Mouse (Mus musculus) liver, embryonic 14.5 days (tissue): ENCODE results near the gene Pik3cd. TPM values are rescaled to one million over a fixed set of nuclear protein-coding genes. Genes with fewer than 3 reads are reported as not detected.

ENCODE experiments used
- ATAC-seq: fragments of 200-750 bp; cut with Nextera tagmentation; 2 replicates; pipeline ENCODE4 v1.8.0; 2017; ENCODE audit warnings: moderate number of reproducible peaks, mild to moderate bottlenecking, moderate library complexity; ENCODE audit not compliant: insufficient read depth
- DNase-seq, 3 experiments: peaks; one replicate each; pipeline ENCODE4 v3.0.0-alpha.2; 2012 to 2013; ENCODE audit warnings: low read depth in 3 of 3, low spot score in 3 of 3
- H3K27ac ChIP-seq: fragments of 300-500 bp; sonication (generic); 2 replicates; pipeline ENCODE4 v1.5.1; 2014; ENCODE audit warnings: moderate library complexity, mild to moderate bottlenecking, control low read depth, inconsistent platforms
- H3K27me3 ChIP-seq: fragments of 300-500 bp; sonication (generic); 2 replicates; pipeline ENCODE4 v1.6.1; 2014; ENCODE audit warnings: mild to moderate bottlenecking, low read length, moderate library complexity; ENCODE audit not compliant: control insufficient read depth, insufficient read depth
- H3K36me3 ChIP-seq: fragments of 300-500 bp; sonication (generic); replicated peaks from 2 replicates; pipeline ENCODE4 v1.6.1; 2014; ENCODE audit warnings: low read depth; ENCODE audit not compliant: control insufficient read depth, insufficient read depth
- H3K4me1 ChIP-seq, 2 experiments: fragments of 200-500 bp in 1 of 2; fragments of 300-500 bp in 1 of 2; sonication (generic) in 1 of 2; replicated peaks; 2 replicates each; pipeline ENCODE4 v1.6.1; 2012 to 2014; ENCODE audit warnings: antibody characterized with exemption in 1 of 2, inconsistent platforms in 1 of 2, low read length in 1 of 2; ENCODE audit not compliant: control insufficient read depth in 2 of 2, insufficient read depth in 2 of 2
- H3K4me2 ChIP-seq: fragments of 300-500 bp; sonication (generic); 2 replicates; pipeline ENCODE4 v1.6.1; 2014; ENCODE audit warnings: low read depth, mild to moderate bottlenecking, control low read depth, moderate library complexity
- H3K4me3 ChIP-seq, 2 experiments: fragments of 200-500 bp in 1 of 2; fragments of 300-500 bp in 1 of 2; sonication (generic) in 1 of 2; 2 replicates each; pipeline ENCODE4 v1.5.1; 2012 to 2014; ENCODE audit warnings: low read depth in 2 of 2, low read length in 2 of 2, mild to moderate bottlenecking in 2 of 2, control low read depth in 1 of 2, inconsistent platforms in 1 of 2, moderate library complexity in 1 of 2; ENCODE audit not compliant: insufficient read depth in 1 of 2
- H3K9ac ChIP-seq: fragments of 300-500 bp; sonication (generic); replicated peaks from 2 replicates; pipeline ENCODE4 v1.6.1; 2014; ENCODE audit warnings: mild to moderate bottlenecking, control low read depth, moderate library complexity
- H3K9me3 ChIP-seq: fragments of 300-500 bp; sonication (generic); 2 replicates; pipeline ENCODE4 v1.6.1; 2016; ENCODE audit warnings: low read length, mixed read lengths; ENCODE audit not compliant: control insufficient read depth
- CTCF ChIP-seq: IDR thresholded peaks from 2 replicates; pipeline ENCODE4 v1.5.1; 2016; ENCODE audit warnings: antibody characterized with exemption, low read depth, control low read depth
- EP300 ChIP-seq: IDR thresholded peaks from 2 replicates; pipeline ENCODE4 v1.6.1; 2016; ENCODE audit warnings: antibody characterized with exemption, low read depth
- WGBS: fragments of 180-500 bp; shearing (Covaris S2); extraction: QIAGEN DNeasy Blood & Tissue Kit; methylation state at CpG from one replicate; pipeline ENCODE4 v1.1.7; 2014; ENCODE audit not compliant: insufficient replicate concordance; 5-methylcytosine and 5-hydroxymethylcytosine counted together
- polyA plus RNA-seq, 2 experiments: library from polyadenylated mRNA; depleted of rRNA in 1 of 2; stranded (reverse) in 1 of 2; unstranded in 1 of 2; fragments of >200 nt; fragmentation: Nextera tagmentation in 1 of 2; extraction: Ambion mirVana in 1 of 2; gene quantifications; 2 replicates each; pipeline versions ENCODE4 v1.2.1 to v1.2.3; 2012 to 2014

Gene Pik3cd
- polyA plus RNA-seq, 2 experiments, result 3.9 to 4.3 TPM

- WGBS, result 73% methylated on average over 6 of the region's 6 CpGs
- H3K4me2 ChIP-seq, result no peak overlapping the region
- peak in 1 of 3 experiments; percentile 33 for DNase-seq
- no peak overlapping the region for H3K27ac ChIP-seq
- peaks cover 6% of the 10 kb centered on the region for H3K36me3 ChIP-seq
- no peaks in the 10 kb centered on the region for H3K4me1 ChIP-seq
- H3K9me3 ChIP-seq, result no peaks in the 10 kb centered on the region
- no peaks in the 10 kb centered on the region for H3K27me3 ChIP-seq
- ATAC-seq, result no peak
- no peak overlapping the region for H3K9ac ChIP-seq
- TF ChIP-seq CTCF (peak; percentile 64), EP300 (no peak)
- no peak overlapping the region for H3K4me3 ChIP-seq
These were observed 17.3 kb upstream of the Pik3cd start for GRCm38 (mm10) chr4:149719686-149720085.

GRCm38 (mm10) chr4:149714542-149714941 lies 12.2 kb upstream of the Pik3cd start:
- 62% methylated on average over 3 of the region's 3 CpGs for WGBS
- Histone ChIP-seq H3K9ac (no peak overlapping the region), H3K4me2 (no peak overlapping the region), H3K4me1 (no peaks in the 10 kb centered on the region; a peak in 1 of 4 replicates), H3K27ac (no peak overlapping the region), H3K27me3 (no peaks in the 10 kb centered on the region), H3K36me3 (peaks cover 6% of the 10 kb centered on the region), H3K4me3 (no peak overlapping the region), H3K9me3 (no peaks in the 10 kb centered on the region)
- DNase-seq (no peak), ATAC-seq (no peak)
- TF ChIP-seq CTCF (no peak), EP300 (no peak)

- no peaks in the 10 kb centered on the region for H3K27me3 ChIP-seq
- H3K4me1 ChIP-seq, result no peaks in the 10 kb centered on the region; a peak in 1 of 4 replicates
- ATAC-seq (no peak), DNase-seq (no peak)
- no peak overlapping the region for H3K4me2 ChIP-seq
- no peaks in the 10 kb centered on the region for H3K9me3 ChIP-seq
- no peak overlapping the region for H3K9ac ChIP-seq
- WGBS, result 28% methylated on average over 7 of the region's 7 CpGs
- no peak overlapping the region for H3K27ac ChIP-seq
- H3K36me3 ChIP-seq, result no peaks in the 10 kb centered on the region; the same call in 1 of the 2 replicates
- no peak overlapping the region for H3K4me3 ChIP-seq
- TF ChIP-seq CTCF (peak; percentile 83), EP300 (no peak)
These were observed 9.6 kb upstream of the Pik3cd start for GRCm38 (mm10) chr4:149711955-149712354.

GRCm38 (mm10) chr4:149711485-149711884 lies 9.1 kb upstream of the Pik3cd start:
- Histone ChIP-seq H3K27me3 (no peaks in the 10 kb centered on the region), H3K27ac (no peak overlapping the region), H3K4me3 (no peak overlapping the region), H3K9ac (no peak overlapping the region), H3K36me3 (no peaks in the 10 kb centered on the region; the same call in 1 of the 2 replicates), H3K9me3 (no peaks in the 10 kb centered on the region), H3K4me1 (no peaks in the 10 kb centered on the region; a peak in 1 of 4 replicates), H3K4me2 (no peak overlapping the region)
- ATAC-seq (no peak), DNase-seq (no peak)
- TF ChIP-seq CTCF, result no peak
- no peak for TF ChIP-seq EP300
- WGBS, result 80% methylated on average over 5 of the region's 5 CpGs

- WGBS, result 13% methylated on average over 5 of the region's 5 CpGs
- TF ChIP-seq EP300, result no peak
- peak; percentile 83 for TF ChIP-seq CTCF
- peak; percentile 56 to 65 (median 60) for DNase-seq
These were observed 8.1 kb upstream of the Pik3cd start for GRCm38 (mm10) chr4:149710510-149710909.

More at GRCm38 (mm10) chr4:149710510-149710909, 8.1 kb upstream of the Pik3cd start:
- peak; percentile 78 for ATAC-seq
- H3K4me1 ChIP-seq, result peaks cover 0 to under 1% of the 10 kb centered on the region in 2 experiments; a peak in 1 of 4 replicates
- no peak overlapping the region for H3K27ac ChIP-seq
- H3K9ac ChIP-seq, result no peak overlapping the region
- no peak overlapping the region for H3K4me2 ChIP-seq
- H3K36me3 ChIP-seq, result no peaks in the 10 kb centered on the region; the same call in 1 of the 2 replicates
- no peak overlapping the region for H3K4me3 ChIP-seq
- no peaks in the 10 kb centered on the region for H3K9me3 ChIP-seq
- no peaks in the 10 kb centered on the region for H3K27me3 ChIP-seq
